Mouse (Mus musculus) spleen, adult 2 months (tissue): Measurements from ENCODE around the gene Cox10.

Experiments
- CTCF ChIP-seq: fragments of 200-500 bp; IDR thresholded peaks from 2 replicates; pipeline ENCODE4 v1.5.1; 2011; ENCODE audit warnings: mild to moderate bottlenecking, inconsistent platforms; ENCODE audit not compliant: insufficient read depth, insufficient read length, insufficient replicate concordance; ENCODE audit errors: extremely low read depth
- POLR2A ChIP-seq: fragments of 200-500 bp; IDR thresholded peaks from 2 replicates; pipeline ENCODE4 v1.6.1; 2011; ENCODE audit warnings: low read depth, low read length, inconsistent platforms

DNA sequence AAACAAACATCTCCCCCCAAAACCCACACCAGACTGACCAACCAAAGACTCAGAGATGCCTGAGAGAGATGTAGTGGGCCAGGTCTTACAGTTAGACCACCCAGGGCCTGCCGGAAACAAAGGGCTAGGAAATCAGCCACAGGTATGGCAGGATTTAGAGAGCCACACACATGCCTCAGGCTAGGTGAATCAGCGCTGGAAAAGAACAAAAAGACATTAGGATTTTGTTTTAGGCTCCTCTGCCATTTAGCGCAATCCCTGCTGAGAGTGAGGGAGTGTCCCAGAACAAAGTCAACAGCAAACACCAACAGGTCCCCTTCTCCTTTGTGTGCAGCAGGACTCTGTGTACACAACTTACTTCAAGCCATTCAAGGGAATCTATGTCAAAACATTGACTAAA is 142.6 kb downstream of the Cox10 start:
- TF ChIP-seq POLR2A = no peak
- TF ChIP-seq CTCF = no peak
